Mouse (Mus musculus) megakaryocyte-erythroid progenitor cell, adult 5 weeks (primary cell): ENCODE data around the gene Olfr193. TPM values are rescaled to one million over a fixed set of nuclear protein-coding genes. Genes with fewer than 3 reads are reported as not detected.

Source experiments
- polyA plus RNA-seq: library from polyadenylated mRNA; stranded (reverse); fragments of >175 nt; gene quantifications from 2 replicates; pipeline ENCODE4 v1.2.3, GENCODE M21; 2012

Olfr193 gene
- not detected in 2 replicates for polyA plus RNA-seq

GRCm38 (mm10) chr16:59111781-59112180 lies at the start of gene Olfr193:
TSS of gene Olfr193 (minus strand) at chr16:59111881.

GRCm38 (mm10) chr16:59146746-59147145 lies 35.1 kb upstream of the Olfr193 start, which contains the start of gene Olfr195:
TSS of gene Olfr195 (plus strand) at chr16:59147046.

GRCm38 (mm10) chr16:59120969-59121368 lies 9.3 kb upstream of the Olfr193 start, which contains the start of gene Olfr194:
TSS of gene Olfr194 (minus strand) at chr16:59121069.

GRCm38 (mm10) chr16:59089722-59090121 lies 22.0 kb downstream of the Olfr193 start, which contains the start of gene Olfr191:
TSS of gene Olfr191 (minus strand) at chr16:59089822.

GRCm38 (mm10) chr16:59077905-59078304 lies 33.8 kb downstream of the Olfr193 start, which contains the start of gene Olfr190:
TSS of gene Olfr190 (minus strand) at chr16:59078005.

Other genes starting within 250 kb of the Olfr193 start
- gene Olfr177, start 237.1 kb downstream of the Olfr193 start, polyA plus RNA-seq: not detected in 2 replicates
- gene Olfr178, start 219.8 kb downstream of the Olfr193 start, polyA plus RNA-seq: not detected in 2 replicates
- gene Olfr181, start 183.1 kb downstream of the Olfr193 start, polyA plus RNA-seq: not detected in 2 replicates
- not detected in 2 replicates for gene Olfr180, start 182.5 kb downstream of the Olfr193 start, polyA plus RNA-seq
- 0.06 TPM in 1 of 2 replicates, not detected in the other for gene Olfr183, start 116.5 kb downstream of the Olfr193 start, polyA plus RNA-seq
- gene Olfr186, start 81.6 kb downstream of the Olfr193 start, polyA plus RNA-seq: not detected in 2 replicates
- gene Olfr187, start 72.1 kb downstream of the Olfr193 start, polyA plus RNA-seq: not detected in 2 replicates
- gene Olfr190, start 33.9 kb downstream of the Olfr193 start, polyA plus RNA-seq: not detected in 2 replicates
- gene Olfr191, start 22.1 kb downstream of the Olfr193 start, polyA plus RNA-seq: not detected in 2 replicates
- gene Olfr194, start 9.2 kb upstream of the Olfr193 start, polyA plus RNA-seq: not detected in 2 replicates
- gene Olfr195, start 35.2 kb upstream of the Olfr193 start, polyA plus RNA-seq: not detected in 2 replicates
- not detected in 2 replicates for gene Olfr196, start 58.6 kb upstream of the Olfr193 start, polyA plus RNA-seq
- gene Olfr198, start 91.7 kb upstream of the Olfr193 start, polyA plus RNA-seq: not detected in 2 replicates
- not detected in 2 replicates for gene Olfr199, start 107.9 kb upstream of the Olfr193 start, polyA plus RNA-seq
- not detected in 2 replicates for gene Olfr201, start 160.8 kb upstream of the Olfr193 start, polyA plus RNA-seq
- gene Olfr202, start 174.9 kb upstream of the Olfr193 start, polyA plus RNA-seq: not detected in 2 replicates
- gene Olfr203, start 187.0 kb upstream of the Olfr193 start, polyA plus RNA-seq: not detected in 2 replicates
- gene Olfr204, start 206.4 kb upstream of the Olfr193 start, polyA plus RNA-seq: 0.02 TPM in 1 of 2 replicates, not detected in the other
- gene Olfr205, start 219.3 kb upstream of the Olfr193 start, polyA plus RNA-seq: not detected in 2 replicates
- gene Olfr206, start 237.4 kb upstream of the Olfr193 start, polyA plus RNA-seq: not detected in 2 replicates